Mouse (Mus musculus) heart, postnatal 36 days (tissue): ENCODE data around the gene Pcnt. TPM values are rescaled to one million over a fixed set of nuclear protein-coding genes. Genes with fewer than 3 reads are reported as not detected.

Experiments used
- DNase-seq, 2 experiments: peaks; one replicate each; pipeline ENCODE4 v3.0.0; 2021 to 2022
- intact Hi-C: fragments of 180-260 bp; cut with DNase I; formaldehyde crosslinking; loops from one replicate; pipeline ENCODE4 v1.15.1; 2025
- total RNA-seq, 2 experiments: library from RNA; stranded (reverse); gene quantifications; 2 replicates each; pipeline ENCODE4 v1.2.3; 2021

Pcnt gene
- total RNA-seq, 2 experiments from 2014 or later: 44.8 to 57.6 TPM

DNA sequence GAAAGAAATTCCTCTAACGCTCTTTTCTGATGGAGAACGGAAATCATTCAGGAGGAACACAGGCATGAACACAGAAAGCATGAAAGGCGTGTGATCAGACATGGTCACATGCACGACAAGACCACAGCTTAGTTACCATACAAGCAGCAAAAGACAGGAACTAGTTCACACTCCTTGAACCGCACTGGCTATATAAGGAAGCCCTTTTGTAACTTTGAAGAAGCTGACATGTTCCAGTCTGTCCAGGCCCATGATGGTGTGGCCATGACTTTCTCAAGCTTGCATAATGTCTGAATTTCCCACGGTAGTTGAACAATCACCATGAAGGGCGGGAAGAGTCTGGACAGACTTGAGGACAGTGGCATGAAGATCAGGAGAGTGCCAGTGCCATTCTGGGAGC is 16.9 kb downstream of the Pcnt start:
- intact Hi-C loops: no loop called here
- DNase-seq: no peak

DNA sequence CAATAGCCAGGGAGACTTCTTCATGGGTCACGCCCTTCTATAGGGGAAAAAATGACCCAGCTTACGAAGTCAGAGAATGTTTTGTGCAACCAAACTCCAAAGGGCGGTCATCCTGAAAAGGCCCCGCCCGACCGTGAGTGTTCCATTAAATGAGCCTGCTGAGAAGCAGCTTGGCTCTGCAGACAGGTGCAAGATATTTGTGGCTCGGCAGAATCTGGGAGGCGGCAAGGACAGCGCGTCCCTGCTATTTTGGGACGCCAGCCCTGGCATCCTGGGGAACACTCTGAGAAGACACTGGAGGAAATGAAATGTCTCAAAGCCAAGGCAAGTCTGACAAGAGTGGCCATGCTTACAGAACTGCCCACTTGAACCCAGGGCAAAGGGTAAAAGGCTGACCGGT is 25.8 kb downstream of the Pcnt start:
- DNase-seq: peak; percentile 42 to 54
- intact Hi-C loops: no loop called here

DNA sequence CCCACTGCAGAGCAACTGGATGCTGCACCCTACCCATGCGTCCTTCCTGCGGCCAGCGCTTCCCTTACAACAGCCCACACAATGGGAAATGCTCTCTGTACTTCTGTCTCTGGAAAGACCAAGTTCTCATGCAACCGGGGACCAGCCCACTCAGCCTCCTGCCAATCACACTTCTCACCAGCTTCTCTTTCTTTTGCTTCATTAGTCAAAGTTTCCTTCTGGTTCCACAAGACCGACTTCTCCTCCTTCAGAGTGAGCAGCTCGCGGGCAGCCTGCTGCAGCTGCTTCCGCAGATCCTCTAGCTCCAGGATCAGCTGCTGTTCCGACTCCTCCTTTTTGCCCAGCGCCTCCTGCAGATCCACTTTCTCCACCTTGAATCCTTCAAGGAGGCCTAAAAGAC is 34.1 kb downstream of the Pcnt start:
- intact Hi-C loops: no loop called here
- DNase-seq: no peak

DNA sequence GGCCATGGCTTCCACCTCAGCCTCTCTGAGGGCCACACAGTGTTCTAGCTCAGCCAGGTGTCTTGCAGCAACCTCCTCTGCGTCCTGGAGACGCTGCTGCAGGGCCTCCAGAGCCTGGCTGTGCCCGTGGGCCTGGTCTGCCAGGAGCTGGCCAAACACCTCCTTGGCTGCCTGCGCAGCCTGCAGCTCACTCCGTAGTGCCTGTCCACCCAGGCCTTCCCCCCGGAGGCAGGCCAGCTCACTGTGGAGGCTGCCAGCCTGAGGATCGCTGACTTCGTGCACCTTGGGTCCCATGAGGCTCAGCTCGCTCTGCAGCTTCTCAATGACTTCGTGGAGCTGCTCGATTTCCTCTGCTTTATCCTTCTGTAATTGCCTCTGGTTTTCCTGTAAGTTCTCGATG is 50.0 kb downstream of the Pcnt start:
- intact Hi-C loops: loop anchor here (5.0 kb wide), 1 partner anchor 345 kb away; no protein-coding TSS in a partner anchor
- DNase-seq: no peak

DNA sequence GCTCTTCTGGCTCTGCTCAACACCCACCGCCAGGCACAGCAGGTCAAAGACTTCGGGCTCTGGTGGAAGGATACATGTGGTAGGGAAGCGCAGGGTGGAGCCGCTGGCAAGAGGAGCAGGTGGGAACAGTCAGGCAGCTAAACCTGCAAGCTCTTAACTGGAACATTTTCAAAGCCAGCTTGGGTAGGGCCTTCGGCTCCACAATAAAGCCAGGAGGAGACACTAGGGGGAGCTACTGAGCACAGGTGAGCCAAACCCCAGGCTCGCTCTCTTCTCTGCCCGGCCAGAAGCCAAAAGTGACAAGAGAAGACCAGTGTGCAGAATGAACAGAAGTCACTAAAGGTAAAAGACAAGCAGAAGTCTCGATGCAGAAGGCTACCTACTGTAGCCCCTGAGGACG is 50.8 kb downstream of the Pcnt start:
- intact Hi-C loops: loop anchor here (5.0 kb wide), 1 partner anchor 346 kb away; no protein-coding TSS in a partner anchor
- DNase-seq: peak in 1 of 2 experiments; percentile 13

DNA sequence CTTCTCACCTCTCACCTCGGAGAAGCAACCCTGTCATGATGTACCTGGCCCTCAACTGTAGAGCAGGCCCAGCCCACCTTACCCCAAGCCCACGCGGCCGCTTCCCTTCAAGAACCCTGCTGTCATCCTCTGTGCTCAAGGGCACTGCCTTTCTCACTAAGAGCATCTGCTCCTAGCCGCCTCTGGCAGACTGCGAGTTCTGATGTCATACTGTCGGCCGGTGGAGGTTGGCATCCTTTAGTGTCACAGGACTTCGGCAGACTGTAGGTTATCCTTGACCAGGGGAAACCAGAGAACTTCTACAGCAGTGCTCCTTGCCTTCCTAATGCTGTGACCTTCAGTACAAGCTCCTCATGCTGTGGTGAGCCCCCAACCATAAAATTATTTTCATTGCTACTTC is 51.4 kb downstream of the Pcnt start:
- intact Hi-C loops: loop anchor here (5.0 kb wide), 1 partner anchor 346 kb away; no protein-coding TSS in a partner anchor
- no peak for DNase-seq

DNA sequence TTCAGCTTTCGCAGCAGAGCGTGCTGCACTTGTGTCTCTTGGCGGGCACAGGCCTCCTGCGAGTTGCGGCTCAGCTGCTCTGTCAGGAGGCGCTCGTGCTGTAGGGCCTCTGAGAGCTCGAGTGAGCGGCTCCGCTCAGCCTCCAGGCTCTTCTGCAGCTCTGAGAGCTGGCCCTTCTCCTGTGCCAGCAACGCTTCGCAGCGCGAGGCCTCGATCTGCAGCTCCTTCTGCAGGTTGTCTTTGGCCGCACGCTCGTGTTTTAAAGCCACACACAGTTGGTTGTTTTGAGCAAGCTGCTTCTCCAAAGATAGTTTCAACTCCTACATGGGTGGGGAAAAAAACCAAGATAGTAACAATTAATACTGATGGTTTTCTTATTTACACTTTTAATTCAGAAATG is 67.6 kb downstream of the Pcnt start:
- DNase-seq: no peak
- intact Hi-C loops: no loop called here

DNA sequence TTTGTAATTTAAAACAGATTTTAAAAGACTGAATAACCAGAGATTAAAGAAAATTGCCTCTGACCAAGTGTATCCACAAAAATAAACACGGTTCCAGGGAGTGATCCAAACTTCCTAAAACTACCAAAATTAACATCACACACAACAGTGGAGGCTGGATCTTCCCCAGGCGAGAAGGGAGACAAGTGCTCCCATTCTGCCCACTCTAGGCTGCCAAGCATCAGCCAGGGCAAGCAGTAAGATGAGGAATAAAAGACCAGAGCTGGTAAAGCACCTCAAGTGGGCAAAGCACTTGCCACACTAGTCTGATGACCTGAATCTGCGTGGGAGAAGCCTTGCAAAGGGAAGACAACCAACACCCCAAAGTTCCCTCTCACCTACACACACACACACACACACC is 70.8 kb downstream of the Pcnt start:
- intact Hi-C loops: no loop called here
- no peak for DNase-seq

DNA sequence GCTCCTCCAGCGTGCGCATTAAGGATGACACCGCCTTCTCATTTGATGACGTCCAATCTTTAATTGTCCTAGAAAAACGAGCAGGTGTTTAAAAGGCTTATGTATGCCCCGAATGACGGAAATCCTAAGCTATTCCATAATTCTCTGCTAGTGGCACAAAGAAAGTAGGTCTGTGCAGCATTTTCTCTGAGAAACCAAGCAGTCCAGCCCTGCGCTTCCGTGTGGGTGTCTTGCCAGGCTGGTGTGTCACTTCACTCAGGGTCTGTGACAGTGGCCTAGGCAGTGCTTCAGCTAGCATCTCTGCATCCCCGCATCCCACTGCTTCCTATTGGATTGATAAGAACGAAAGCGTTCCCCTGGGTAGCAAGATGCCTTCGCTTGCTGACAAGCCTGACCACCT is 73.8 kb downstream of the Pcnt start:
- no peak for DNase-seq
- intact Hi-C loops: no loop called here

DNA sequence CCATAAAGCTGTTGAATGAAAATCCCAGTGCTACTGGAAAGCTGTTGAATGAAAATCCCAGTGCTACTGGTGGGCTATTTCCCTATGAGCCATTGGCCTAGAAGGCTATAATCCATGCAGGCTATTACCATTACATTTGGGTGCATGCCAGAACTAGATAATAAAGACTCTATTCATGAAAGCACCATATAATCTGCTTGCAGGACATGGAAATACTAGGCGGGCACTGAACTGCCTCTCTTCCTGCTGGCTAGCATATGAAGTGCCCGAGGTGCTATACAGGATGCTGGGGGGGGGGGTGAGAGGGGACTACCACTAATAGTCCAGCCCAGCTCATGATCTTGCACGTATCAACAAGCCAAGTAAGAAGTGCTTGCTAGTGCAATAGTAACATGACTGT is 79.4 kb downstream of the Pcnt start:
- DNase-seq: no peak
- intact Hi-C loops: no loop called here

DNA sequence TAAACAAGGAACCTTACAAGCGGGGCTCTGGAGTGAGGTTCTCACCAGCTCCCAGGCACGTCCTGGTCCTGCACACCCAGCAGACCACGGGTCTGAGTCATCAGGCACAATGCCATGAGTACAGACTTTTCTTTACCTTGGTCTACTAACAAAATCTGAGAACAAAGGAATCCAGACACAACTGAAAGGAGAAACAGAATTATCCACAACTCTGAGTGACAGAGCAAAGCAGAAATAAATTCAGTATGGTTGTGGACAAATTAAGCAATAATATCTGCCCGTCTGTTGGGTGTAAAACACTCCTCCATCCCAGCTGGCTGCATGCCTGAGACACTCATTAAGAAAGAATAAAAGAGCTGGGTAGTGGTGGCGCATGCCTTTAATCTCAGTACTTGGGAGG is 84.1 kb downstream of the Pcnt start:
- no peak for DNase-seq
- intact Hi-C loops: no loop called here

DNA sequence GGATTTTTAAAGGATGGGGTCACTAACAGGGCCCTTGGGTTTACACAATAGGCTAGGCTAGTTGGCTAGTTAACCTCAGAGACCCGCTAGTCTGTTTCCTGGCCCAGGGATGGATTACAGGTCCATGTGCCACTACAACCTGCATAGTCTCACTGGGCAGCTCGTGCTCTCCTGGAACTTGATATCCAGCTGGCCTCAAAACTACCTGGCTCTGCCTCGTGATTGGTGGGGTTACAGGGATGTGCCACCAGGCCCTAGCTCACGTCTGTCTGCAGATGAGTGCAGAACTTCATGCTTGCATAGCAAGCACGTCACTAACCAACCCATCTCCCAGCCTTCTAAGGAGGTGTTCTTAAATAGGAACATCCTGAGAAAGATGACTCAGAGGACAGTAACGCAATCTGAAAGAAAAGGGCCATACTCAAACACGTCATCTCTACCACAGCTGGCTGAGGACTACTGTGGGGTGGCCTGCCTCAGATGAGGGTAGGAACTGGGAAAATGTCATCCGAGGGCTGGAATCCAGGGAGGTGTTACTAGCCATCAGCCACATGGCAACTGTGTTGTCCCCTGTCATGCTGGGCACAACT is 85.2 kb downstream of the Pcnt start:
- intact Hi-C loops: no loop called here
- DNase-seq: no peak

DNA sequence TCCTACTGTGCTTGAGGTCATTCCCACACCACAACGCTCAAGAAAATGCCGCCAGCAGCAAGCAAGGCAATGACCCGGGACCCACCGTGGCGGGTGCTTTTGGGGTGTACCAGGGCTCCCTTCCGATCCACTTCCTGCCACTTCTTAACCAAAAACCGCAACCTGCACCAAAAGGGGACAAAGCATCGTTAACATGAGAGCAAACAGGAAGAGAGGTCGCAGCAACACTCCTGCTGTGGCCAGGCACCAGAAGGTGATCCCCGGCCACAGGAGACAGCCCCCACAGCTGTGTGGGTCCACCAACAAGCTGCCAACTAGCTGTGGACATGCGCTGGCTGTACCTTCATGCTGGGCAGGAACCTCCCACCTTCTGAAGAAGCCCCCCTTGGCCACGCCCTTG is 87.6 kb downstream of the Pcnt start:
- DNase-seq: no peak
- intact Hi-C loops: no loop called here

DNA sequence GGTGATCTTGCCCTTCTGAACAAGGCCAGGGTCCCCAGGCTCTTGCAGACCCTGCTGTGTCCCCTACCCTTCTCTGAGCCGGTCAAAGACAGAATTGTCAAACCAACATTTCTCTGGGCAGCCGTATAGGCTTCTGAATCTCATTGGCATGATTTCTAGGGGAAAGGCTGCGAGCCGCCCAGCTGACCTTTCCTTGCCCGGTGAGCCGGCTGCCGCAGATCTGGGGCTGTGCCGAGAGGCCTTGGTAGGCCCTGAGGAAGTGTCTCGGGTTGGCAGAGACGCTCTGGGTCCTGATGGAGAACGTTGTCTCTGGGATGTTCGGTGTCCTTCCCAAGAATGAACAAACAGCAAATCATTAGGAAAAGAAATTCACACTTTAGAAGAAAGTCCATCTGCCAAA is 88.6 kb downstream of the Pcnt start:
- intact Hi-C loops: no loop called here
- no peak for DNase-seq

DNA sequence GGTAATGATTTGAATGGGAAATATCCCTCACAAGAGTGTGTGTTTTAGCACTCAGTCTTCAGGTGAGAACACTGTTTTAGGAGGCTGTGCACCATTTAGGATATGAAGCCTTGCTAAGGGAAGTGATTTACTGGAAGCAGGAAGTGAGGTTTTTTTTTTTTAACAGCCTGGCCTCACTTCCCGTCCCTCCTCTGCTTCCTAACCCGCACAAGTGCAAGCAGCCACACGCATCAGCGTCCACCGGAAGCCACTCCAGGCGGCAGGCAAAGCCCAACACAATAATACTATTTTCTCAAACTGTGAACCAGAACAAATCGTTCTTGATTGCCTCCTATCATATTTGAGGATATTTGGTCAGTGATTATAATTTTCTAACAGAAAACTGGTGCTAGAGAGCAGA is 90.6 kb downstream of the Pcnt start:
- intact Hi-C loops: no loop called here
- no peak for DNase-seq

DNA sequence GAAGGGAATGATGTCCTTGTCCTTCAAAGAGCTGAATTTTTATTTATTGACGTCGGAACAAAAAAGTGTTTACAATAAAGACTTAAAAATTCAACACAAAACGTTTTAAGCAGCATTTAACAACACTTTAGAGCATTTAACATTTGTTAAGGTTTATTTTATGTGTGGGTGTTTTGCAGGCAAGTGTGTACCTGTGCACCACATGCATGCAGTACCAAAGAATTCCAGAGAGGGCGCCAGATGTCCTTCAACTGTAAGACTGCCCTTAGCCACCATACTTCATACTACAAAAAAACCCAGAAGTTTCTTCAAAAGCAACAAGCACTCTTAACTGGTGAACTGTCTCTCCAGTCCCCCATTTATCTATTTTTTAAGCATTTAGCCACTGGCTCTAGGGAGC is 96.0 kb downstream of the Pcnt start:
- intact Hi-C loops: no loop called here
- peak; percentile 33 to 63 for DNase-seq

DNA sequence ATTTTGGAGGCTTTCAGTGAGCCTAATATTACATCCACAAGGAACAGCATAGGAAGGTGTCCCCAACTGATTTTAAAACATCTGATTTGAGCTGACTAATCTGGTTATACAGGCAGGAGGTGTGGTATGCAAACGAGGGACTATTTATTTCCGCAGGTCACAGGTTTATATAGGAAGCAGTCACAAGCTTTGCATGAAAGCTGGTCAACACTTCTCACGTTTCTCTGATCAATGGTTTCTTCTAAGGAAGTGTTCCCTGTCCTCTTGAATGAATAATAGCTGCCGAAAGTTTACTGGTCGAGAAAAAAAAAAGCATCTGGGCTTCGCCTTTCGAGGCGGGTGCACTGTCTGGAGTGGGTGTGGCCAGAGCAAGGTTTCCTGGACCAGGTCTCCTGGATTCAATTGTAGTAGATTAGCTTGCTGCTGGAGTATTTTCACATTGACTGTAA is 96.5 kb downstream of the Pcnt start:
- intact Hi-C loops: no loop called here
- peak in 1 of 2 experiments; percentile 14 for DNase-seq

DNA sequence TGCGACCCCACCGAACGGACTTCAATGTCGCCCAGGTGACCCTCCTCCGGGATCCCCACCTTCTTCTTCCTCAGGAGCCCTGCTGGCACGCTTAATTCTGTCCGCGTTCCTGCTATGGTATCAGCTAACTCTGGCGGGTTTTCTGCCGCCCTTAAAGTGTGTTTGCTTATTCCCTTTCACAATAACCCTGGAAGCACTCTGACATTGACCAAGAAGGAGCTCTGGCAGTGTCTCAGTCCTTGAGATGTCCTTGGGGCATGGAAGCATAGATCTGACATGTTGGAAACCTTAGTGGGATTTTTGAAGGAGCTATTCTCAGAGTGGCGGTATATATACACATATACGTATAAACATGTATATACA is 97.1 kb downstream of the Pcnt start:
- intact Hi-C loops: no loop called here
- no peak for DNase-seq

DNA sequence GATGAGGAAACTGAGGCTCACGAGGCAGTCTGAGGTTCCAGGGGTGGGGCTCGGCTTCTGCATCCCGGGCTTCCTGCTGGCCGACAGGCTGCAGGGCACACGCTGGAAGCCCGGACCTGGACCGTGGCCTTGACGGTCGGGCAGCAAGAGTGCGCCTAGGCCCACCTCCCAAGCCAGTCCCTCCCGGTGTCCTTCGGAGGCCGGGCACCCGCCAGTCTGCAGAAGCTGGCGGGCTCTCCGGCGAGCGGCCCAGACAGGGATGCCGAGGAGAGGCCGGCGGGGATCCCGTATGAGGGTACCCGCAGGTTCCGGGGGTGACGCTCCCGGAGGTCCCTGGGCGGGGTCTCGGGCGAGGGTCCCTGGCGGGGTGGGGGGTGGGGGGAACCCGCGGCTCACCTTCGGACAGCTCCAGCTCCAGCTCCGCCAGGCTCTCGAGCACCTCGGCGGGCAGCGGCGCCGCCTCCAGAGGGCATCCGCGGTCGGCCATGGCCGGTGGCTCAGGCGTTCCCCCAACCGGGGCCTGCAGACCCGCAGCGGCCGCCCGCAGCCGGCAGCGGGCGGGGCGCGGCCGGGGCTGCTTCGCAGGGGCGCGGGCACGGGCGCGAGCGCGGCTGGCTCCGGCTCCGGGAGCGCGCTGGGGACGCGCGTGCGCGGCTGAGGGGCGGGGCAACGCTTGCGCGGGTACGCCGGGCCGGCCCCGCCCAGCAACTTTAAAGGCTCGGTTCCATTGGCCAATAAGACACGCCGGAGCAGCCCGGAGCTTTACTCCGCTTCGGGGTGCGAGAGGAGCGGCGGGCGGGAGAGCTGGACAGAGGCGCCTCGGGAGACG is 97.7 kb downstream of the Pcnt start, which contains the start of gene Dip2a:
Dip2a (minus strand) TSS at position 581 of the 829 bp plus-strand sequence.
- peak; percentile 97 to 98 for DNase-seq
- intact Hi-C loops: no loop called here

DNA sequence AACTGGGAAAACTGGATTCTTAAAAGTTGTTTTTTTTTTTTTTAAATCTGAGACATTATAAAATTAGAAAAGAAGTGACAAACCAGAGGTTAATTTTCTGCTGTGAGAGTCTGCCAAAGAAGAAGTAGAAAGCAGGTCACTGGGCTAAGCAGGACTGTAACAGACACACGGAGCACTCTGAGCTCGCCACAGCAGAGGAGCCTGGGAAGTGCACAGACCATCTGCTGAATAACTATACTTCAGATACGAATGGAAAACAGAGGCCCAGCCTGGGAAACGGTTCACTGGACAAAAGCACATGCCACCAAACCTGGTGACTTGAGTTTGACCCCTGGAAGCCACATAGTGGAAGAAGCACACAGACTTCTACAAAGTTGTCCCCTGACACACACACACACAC is 108.2 kb downstream of the Pcnt start:
- intact Hi-C loops: no loop called here
- DNase-seq: no peak

DNA sequence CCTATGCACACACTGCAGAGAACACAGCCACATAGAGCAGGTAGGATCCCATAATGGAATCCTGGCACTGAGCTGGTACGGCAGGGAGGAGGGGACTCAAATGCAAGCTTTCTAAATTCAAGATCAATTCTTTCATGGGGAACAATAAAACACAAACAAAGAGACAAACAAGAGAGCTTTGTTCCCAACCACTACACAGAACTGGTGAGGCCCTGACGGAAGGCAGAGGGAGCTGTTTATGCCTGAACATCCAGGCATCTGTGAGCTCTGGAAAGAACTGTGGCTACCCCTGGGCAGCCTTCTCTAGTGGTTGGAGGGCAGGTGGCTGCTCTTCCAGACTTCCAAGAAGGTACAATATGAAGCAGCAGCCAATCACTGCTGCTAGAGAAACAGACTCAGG is 110.5 kb downstream of the Pcnt start:
- intact Hi-C loops: no loop called here

DNA sequence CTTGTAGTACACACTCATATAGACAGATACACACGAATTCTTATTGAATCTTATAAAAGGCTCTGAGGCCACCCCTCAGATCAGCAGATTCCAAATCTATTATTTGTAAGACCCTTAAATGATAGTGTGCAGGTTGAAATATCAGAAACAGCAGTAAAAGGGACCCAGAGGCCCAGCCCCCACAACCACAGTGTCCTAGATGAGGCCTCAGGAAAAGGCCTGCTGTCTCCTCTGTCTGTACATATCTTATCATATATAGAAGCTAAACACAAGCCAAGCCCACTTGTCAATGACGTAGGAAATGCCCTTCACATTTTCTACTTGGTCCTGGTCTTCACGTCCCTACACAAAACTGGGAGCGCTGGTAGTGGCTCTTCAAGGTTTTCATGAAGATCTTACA is 113.5 kb downstream of the Pcnt start:
- DNase-seq: no peak
- intact Hi-C loops: no loop called here

More for the DNA sequence above, 110.5 kb downstream of the Pcnt start:
- DNase-seq: no peak
